Mouse (Mus musculus) midbrain, embryonic 14.5 days (tissue): ENCODE data around the gene Mmp19. TPM values are rescaled to one million over a fixed set of nuclear protein-coding genes. Genes with fewer than 3 reads are reported as not detected.

Source experiments
- ATAC-seq: fragments of 200-750 bp; cut with Nextera tagmentation; 2 replicates; pipeline ENCODE4 v1.8.0; 2017; ENCODE audit warnings: moderate number of reproducible peaks, moderate library complexity; ENCODE audit not compliant: low FRiP score, low TSS enrichment
- DNase-seq: peaks from one replicate; pipeline ENCODE4 v3.0.0-alpha.2; 2015
- H3K27ac ChIP-seq: fragments of 300-500 bp; sonication (generic); replicated peaks from 2 replicates; pipeline ENCODE4 v1.5.1; 2014; ENCODE audit warnings: mild to moderate bottlenecking, low read depth, low read length, moderate library complexity
- H3K27me3 ChIP-seq: fragments of 300-500 bp; sonication (generic); 2 replicates; pipeline ENCODE4 v1.6.1; 2014; ENCODE audit warnings: low read length, control low read depth, mixed read lengths; ENCODE audit not compliant: control insufficient read depth, insufficient read depth
- H3K36me3 ChIP-seq: fragments of 300-500 bp; sonication (generic); 2 replicates; pipeline ENCODE4 v1.6.1; 2014; ENCODE audit warnings: low read length, control low read depth; ENCODE audit not compliant: control insufficient read depth, insufficient read depth
- H3K4me1 ChIP-seq: fragments of 300-500 bp; sonication (generic); 2 replicates; pipeline ENCODE4 v1.6.1; 2014; ENCODE audit warnings: mild to moderate bottlenecking, antibody characterized with exemption, low read length, control low read depth; ENCODE audit not compliant: control insufficient read depth, insufficient read depth
- H3K4me2 ChIP-seq: fragments of 300-500 bp; sonication (generic); 2 replicates; pipeline ENCODE4 v1.6.1; 2014; ENCODE audit warnings: mild to moderate bottlenecking, low read length, moderate library complexity
- H3K4me3 ChIP-seq: fragments of 300-500 bp; sonication (generic); replicated peaks from 2 replicates; pipeline ENCODE4 v1.5.1; 2014; ENCODE audit warnings: low read depth, low read length
- H3K9ac ChIP-seq: fragments of 300-500 bp; sonication (generic); replicated peaks from 2 replicates; pipeline ENCODE4 v1.6.1; 2014; ENCODE audit warnings: mild to moderate bottlenecking, low read length, moderate library complexity
- H3K9me3 ChIP-seq: fragments of 300-500 bp; sonication (generic); 2 replicates; pipeline ENCODE4 v1.6.1; 2016; ENCODE audit warnings: low read length, control low read depth, mixed read lengths; ENCODE audit not compliant: control insufficient read depth
- WGBS: fragments of 180-500 bp; shearing (Covaris S2); extraction: QIAGEN DNeasy Blood & Tissue Kit; methylation state at CpG from one replicate; pipeline ENCODE4 v1.1.7; 2014; 5-methylcytosine and 5-hydroxymethylcytosine counted together
- polyA plus RNA-seq: library from polyadenylated mRNA; unstranded; fragments of >200 nt; fragmentation: Nextera tagmentation; extraction: Ambion mirVana; gene quantifications from 2 replicates; pipeline ENCODE4 v1.2.1, GENCODE M21; 2014

Gene Mmp19
- 0.22 and 0.41 TPM in 2 replicates for polyA plus RNA-seq

- Histone ChIP-seq H3K27me3 (no peaks in the 10 kb centered on the region), H3K9ac (no peak within 1 kb of the TSS), H3K9me3 (no peaks in the 10 kb centered on the region), H3K4me3 (no peak within 1 kb of the TSS), H3K4me1 (no peaks in the 10 kb centered on the region), H3K4me2 (no peak within 1 kb of the TSS), H3K27ac (no peak within 1 kb of the TSS), H3K36me3 (no peaks in the 10 kb centered on the region)
- 58% methylated on average over 7 of the region's 7 CpGs for WGBS
- ATAC-seq (no peak), DNase-seq (no peak)
Measured at GRCm38 (mm10) chr10:128790398-128791124, at the start of gene Mmp19. TSS of gene Mmp19 (plus strand) at chr10:128790910.

- Histone ChIP-seq H3K4me3 (peak overlapping the region; percentile 55; the same call in 1 of the 2 replicates), H3K4me2 (no peak overlapping the region), H3K4me1 (peaks cover 26% of the 10 kb centered on the region; the same call in 1 of the 2 replicates), H3K36me3 (no peaks in the 10 kb centered on the region), H3K27me3 (peaks cover 39% of the 10 kb centered on the region), H3K9me3 (no peaks in the 10 kb centered on the region), H3K9ac (no peak overlapping the region), H3K27ac (no peak overlapping the region)
- DNase-seq (no peak), ATAC-seq (no peak)
- WGBS, result 54% methylated on average over 4 of the region's 4 CpGs
Measured at GRCm38 (mm10) chr10:128742616-128743015, 48.1 kb upstream of the Mmp19 start.

DNA sequence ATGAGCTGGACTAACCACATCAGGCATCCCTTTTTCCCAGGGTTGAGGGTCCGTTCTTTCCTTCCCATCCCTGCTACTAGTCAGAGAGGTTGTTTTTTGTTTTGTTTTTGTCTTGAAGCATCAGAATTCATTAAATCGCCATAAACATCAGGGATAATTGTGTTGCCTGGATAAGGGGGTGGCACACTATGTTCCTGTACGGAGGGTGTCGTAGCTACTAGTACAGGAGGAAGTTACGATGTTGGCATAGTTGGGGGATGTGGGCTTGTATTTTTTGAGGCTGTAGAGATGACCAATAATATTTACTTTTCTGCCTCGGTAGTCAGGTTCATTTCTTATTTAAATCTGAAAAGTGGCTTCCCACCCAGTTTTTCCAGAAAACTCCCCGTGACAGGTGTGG, 47.5 kb upstream of the Mmp19 start:
- Histone ChIP-seq H3K4me1 (peaks cover 28% of the 10 kb centered on the region; the same call in 1 of the 2 replicates), H3K4me3 (peak overlapping the region; percentile 55), H3K27ac (no peak overlapping the region), H3K9ac (peak overlapping the region; percentile 65), H3K27me3 (peaks cover 39% of the 10 kb centered on the region), H3K4me2 (peak overlapping the region; percentile 87), H3K36me3 (no peaks in the 10 kb centered on the region), H3K9me3 (no peaks in the 10 kb centered on the region)
- ATAC-seq, result no peak
- 9% methylated on average over 7 of the region's 7 CpGs for WGBS
- no peak for DNase-seq

DNA sequence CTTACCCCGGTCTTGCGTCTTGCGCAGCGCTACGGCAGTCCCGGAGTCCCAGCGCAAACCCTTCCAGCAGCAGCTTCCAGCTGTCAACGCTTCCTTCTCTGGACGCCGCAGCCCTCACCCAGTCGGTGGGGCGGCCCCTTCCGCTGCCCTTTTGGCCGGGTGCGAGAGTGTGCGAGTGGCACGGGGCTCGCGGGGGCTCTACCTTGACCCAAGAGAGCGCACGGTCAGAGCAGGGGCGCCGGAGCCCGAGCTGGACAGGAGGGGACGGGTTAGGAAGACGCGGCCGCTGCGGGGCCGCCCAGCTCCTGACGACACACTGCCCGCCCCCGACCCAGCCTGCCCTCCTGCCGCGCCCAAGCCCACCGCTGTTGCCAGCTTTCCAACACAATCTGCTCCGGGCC, 46.9 kb upstream of the Mmp19 start:
- Histone ChIP-seq H3K27me3 (peaks cover 39% of the 10 kb centered on the region), H3K4me3 (peak overlapping the region; percentile 55), H3K4me1 (peaks cover 28% of the 10 kb centered on the region; the same call in 1 of the 2 replicates), H3K4me2 (peak overlapping the region; percentile 87), H3K27ac (no peak overlapping the region), H3K36me3 (no peaks in the 10 kb centered on the region), H3K9me3 (no peaks in the 10 kb centered on the region), H3K9ac (peak overlapping the region; percentile 65)
- peak; percentile 63 for DNase-seq
- no peak for ATAC-seq
- 0% methylated on average over 37 of the region's 37 CpGs for WGBS

DNA sequence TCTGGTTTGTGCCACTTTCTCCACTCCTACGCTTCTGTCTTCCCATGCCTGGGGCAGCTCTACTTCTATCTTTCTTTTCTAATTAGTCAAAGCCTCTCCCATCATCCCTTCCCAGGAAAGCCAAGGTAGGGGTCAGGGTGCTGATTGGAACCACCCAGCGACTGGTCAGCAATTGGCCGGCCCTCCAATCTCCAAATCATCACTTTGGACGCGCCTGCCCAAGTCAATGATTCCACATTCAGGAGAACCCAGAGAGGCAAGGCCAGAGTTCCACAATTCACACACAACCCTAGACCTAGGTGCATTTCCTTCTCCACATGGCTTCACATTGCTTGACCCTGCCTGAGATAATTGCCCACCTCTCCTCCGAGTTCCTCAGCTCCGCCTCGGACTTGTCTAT, 46.5 kb upstream of the Mmp19 start:
- ATAC-seq (no peak), DNase-seq (no peak)
- Histone ChIP-seq H3K27ac (no peak overlapping the region), H3K4me1 (peaks cover 31% of the 10 kb centered on the region), H3K9ac (peak overlapping the region; percentile 65), H3K9me3 (no peaks in the 10 kb centered on the region), H3K4me3 (peak overlapping the region; percentile 55), H3K36me3 (no peaks in the 10 kb centered on the region), H3K4me2 (peak overlapping the region; percentile 87), H3K27me3 (peaks cover 39% of the 10 kb centered on the region)
- WGBS, result 18% methylated on average over 8 of the region's 8 CpGs

GRCm38 (mm10) chr10:128744680-128745601, 45.8 kb upstream of the Mmp19 start, which contains the start of gene Dgka:
TSS of gene Dgka (minus strand) at chr10:128744855.
- peaks cover 39% of the 10 kb centered on the region for H3K27me3 ChIP-seq
- peaks cover 39% of the 10 kb centered on the region for H3K4me1 ChIP-seq
- 25% methylated on average over 18 of the region's 18 CpGs for WGBS
- H3K9me3 ChIP-seq, result no peaks in the 10 kb centered on the region
- no peaks in the 10 kb centered on the region for H3K36me3 ChIP-seq
- no peak for ATAC-seq
- no peak for DNase-seq
- peak within 1 kb of the TSS; percentile 87 for H3K4me2 ChIP-seq
- H3K4me3 ChIP-seq, result peak within 1 kb of the TSS; percentile 55
- H3K27ac ChIP-seq, result no peak within 1 kb of the TSS
- peak within 1 kb of the TSS; percentile 65 for H3K9ac ChIP-seq

- Histone ChIP-seq H3K27me3 (peaks cover 39% of the 10 kb centered on the region), H3K4me1 (peaks cover 44% of the 10 kb centered on the region), H3K9me3 (no peaks in the 10 kb centered on the region), H3K36me3 (0 out of 2 replicates have a peak, but pooled peaks cover 3% of the 10 kb centered on the region), H3K9ac (no peak overlapping the region), H3K4me3 (no peak overlapping the region), H3K27ac (no peak overlapping the region), H3K4me2 (no peak overlapping the region)
- no peak for DNase-seq
- no peak for ATAC-seq
- 94% methylated on average over 10 of the region's 10 CpGs for WGBS
Measured at GRCm38 (mm10) chr10:128745946-128746613, 44.6 kb upstream of the Mmp19 start.

DNA sequence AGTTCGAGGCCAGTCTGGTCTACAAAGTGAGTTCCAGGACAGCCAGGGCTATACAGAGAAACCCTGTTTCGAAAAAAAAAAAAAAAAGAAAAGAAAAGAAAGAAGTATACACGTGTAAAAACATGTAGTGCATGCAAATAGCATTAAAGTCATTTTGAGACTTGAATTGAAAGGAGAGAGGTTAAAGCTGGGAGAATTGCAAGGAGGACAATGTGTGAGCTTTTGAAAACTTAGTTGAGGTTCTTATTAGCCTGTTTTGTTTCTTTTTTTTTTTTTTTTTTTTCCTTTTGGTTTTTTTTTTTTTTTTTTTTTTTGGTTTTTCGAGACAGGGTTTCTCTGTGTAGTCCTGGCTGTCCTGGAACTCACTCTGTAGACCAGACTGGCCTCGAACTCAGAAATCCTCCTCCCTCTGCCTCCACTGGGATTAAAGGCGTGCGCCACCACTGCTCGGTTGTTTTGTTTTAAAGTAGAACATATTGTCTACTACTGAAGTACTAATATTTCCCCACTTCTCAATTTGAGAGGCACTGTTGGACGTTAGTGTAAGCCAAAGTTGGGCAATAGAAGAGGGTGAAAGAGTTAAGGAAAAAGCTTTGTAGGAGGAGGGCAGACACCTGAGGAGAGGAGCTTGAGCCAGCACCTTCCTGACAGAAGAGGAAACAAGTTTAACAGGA, 43.6 kb upstream of the Mmp19 start:
- H3K27ac ChIP-seq, result peak overlapping the region; percentile 92; the same call in 1 of the 2 replicates
- H3K4me3 ChIP-seq, result peak overlapping the region; percentile 52
- peak overlapping the region; percentile 81 for H3K9ac ChIP-seq
- 47% methylated on average over 9 of the region's 9 CpGs for WGBS
- H3K4me1 ChIP-seq, result peaks cover 44% of the 10 kb centered on the region
- peaks cover 32% of the 10 kb centered on the region for H3K27me3 ChIP-seq
- no peak for ATAC-seq
- H3K36me3 ChIP-seq, result 0 out of 2 replicates have a peak, but pooled peaks cover 3% of the 10 kb centered on the region
- H3K9me3 ChIP-seq, result no peaks in the 10 kb centered on the region
- H3K4me2 ChIP-seq, result peak overlapping the region; percentile 94
- DNase-seq, result no peak
